Mouse (Mus musculus): ENCODE results near the gene Zim1. TPM values are rescaled to one million over a fixed set of nuclear protein-coding genes. Genes with fewer than 3 reads are reported as not detected.
A peak's percentile ranks its signal among the peaks of the same experiment; 100 is the strongest.

Gene Zim1
- 7.7 and 8.7 TPM in 2 replicates for polyA plus RNA-seq (2014; fragmentation: Nextera tagmentation; extraction: Ambion mirVana)

DNA sequence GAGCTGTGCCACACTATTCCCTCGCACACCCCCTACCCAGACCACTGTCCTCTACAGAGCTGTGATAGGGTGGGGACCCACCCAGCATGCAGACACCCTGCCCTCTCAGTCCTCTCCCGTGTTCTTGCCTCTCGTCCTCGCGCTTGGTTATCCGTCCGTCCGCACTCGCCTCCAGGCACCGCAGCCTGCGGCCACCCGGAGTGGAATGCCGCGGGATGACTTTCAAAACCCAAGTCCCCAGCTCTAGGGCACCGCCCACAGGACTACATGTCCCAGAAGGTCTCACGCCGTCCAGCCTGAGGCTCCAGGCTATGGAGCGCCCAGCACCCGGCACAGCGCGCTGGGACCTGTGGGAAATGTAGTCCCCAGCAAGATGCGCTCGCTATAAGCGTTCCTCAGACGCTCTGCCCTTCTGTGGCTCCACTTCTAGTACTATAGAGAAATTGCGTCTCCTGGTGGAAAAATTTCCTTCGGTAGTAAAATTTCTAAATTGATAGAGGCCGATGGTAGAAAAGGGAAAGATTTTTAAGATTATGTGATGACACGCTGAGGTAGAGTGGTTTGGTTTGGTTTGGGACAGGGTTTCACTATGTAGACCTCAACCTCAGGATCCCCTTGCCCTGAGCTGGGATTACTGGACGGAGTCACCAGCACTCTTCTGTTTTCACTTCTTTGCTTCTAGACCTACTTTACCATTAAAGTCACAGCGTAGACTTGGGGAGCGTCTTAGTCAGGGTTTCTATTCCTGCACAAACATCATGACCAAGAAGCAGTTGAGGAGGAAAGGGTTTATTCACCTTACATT is at the start of gene Zim1:
TSS of gene Zim1 (minus strand) at position 210 of the 805 bp plus-strand sequence.
- peak within 1 kb of the TSS; percentile 44 for H3K4me3 ChIP-seq (ENCODE audit: low read depth, low read length)

DNA sequence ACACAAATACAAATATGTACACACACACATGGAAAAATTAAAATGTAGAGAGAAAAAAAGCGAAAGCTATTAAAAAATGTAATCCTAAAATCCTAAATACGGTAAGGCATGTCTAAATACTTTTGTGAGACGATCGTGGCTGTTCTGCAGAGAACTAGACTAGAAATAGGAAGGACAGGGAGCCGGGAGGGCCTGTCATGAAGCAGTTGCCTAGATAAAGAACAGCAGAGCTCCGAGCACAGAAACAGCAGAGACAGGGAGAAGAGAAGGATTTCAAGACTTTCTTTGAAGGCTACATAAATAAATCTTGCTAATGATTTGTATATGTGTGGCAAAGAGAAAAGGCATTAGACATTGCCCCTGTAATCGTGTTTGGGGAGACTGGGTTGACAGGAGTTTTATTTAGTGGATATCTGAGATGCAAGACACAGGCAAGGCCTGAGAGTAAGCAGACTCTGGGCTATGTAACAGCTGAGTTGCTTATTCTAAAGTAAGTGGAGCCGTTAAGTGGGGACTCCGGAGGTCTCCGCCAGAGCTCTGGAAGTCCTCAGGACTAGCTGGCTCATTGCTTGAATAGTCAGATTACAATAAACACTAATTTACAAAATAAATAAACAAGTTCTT is 48.1 kb upstream of the Zim1 start:
- peaks cover 14% of the 10 kb centered on the region for H3K4me1 ChIP-seq (ENCODE audit: control insufficient read depth, insufficient read depth, low read length)
- H3K27me3 ChIP-seq (ENCODE audit: control insufficient read depth, insufficient read depth, low read length), result no peaks in the 10 kb centered on the region
- ATAC-seq (ENCODE audit: insufficient number of reproducible peaks, insufficient read depth, low FRiP score, low read depth), result peak; percentile 81; the same call in 1 of the 2 replicates
- H3K4me2 ChIP-seq (replicated peaks; ENCODE audit: low read depth, low read length), result no peak overlapping the region
- no peaks in the 10 kb centered on the region for H3K36me3 ChIP-seq (ENCODE audit: control insufficient read depth, insufficient read depth, low read length)
- H3K4me3 ChIP-seq (ENCODE audit: low read depth, low read length), result no peak overlapping the region
- no peaks in the 10 kb centered on the region for H3K9me3 ChIP-seq (ENCODE audit: control insufficient read depth, low read depth, low read length)
- H3K27ac ChIP-seq (ENCODE audit: low read length), result peak overlapping the region; percentile 77
- 29% methylated on average over 10 of the region's 10 CpGs for WGBS
- H3K9ac ChIP-seq (replicated peaks; ENCODE audit: low read depth, low read length), result no peak overlapping the region

More for the DNA sequence above, at the start of gene Zim1:
- Histone ChIP-seq H3K4me1 (ENCODE audit: control insufficient read depth, insufficient read depth, low read length) (no peaks in the 10 kb centered on the region), H3K36me3 (ENCODE audit: control insufficient read depth, insufficient read depth, low read length) (no peaks in the 10 kb centered on the region), H3K9ac (replicated peaks; ENCODE audit: low read depth, low read length) (peak within 1 kb of the TSS; percentile 6; the same call in 1 of the 2 replicates), H3K27me3 (ENCODE audit: control insufficient read depth, insufficient read depth, low read length) (no peaks in the 10 kb centered on the region), H3K4me2 (replicated peaks; ENCODE audit: low read depth, low read length) (peak within 1 kb of the TSS; percentile 67), H3K9me3 (ENCODE audit: control insufficient read depth, low read depth, low read length) (no peaks in the 10 kb centered on the region), H3K27ac (ENCODE audit: low read length) (no peak within 1 kb of the TSS)
- peak; percentile 99 for ATAC-seq (ENCODE audit: insufficient number of reproducible peaks, insufficient read depth, low FRiP score, low read depth)
- WGBS, result 9% methylated on average over 32 of the region's 32 CpGs

DNA sequence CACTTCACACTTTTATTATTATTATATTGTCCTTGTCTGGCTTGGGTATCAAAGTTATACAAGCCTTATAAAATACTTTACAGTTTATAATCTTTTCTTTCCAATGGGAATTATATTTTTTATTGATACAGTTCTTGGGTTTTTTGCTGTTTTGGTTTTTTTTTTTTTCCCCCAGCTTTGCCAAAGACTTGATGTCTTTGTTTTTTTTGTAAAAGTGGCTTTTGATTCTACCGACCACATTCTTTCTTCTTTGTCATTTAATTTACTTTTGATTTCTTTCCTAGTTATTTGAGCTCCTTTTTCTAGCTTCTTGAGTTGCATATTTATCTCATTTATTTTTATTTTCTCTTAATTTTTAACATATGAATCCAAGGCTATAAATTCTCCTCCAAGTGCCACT is 39.8 kb upstream of the Zim1 start:
- H3K9ac ChIP-seq (replicated peaks; ENCODE audit: low read depth, low read length), result no peak overlapping the region
- no peak for ATAC-seq (ENCODE audit: insufficient number of reproducible peaks, insufficient read depth, low FRiP score, low read depth)
- H3K4me3 ChIP-seq (ENCODE audit: low read depth, low read length), result no peak overlapping the region
- H3K4me1 ChIP-seq (ENCODE audit: control insufficient read depth, insufficient read depth, low read length), result no peaks in the 10 kb centered on the region
- H3K27me3 ChIP-seq (ENCODE audit: control insufficient read depth, insufficient read depth, low read length), result no peaks in the 10 kb centered on the region
- no peak overlapping the region for H3K4me2 ChIP-seq (replicated peaks; ENCODE audit: low read depth, low read length)
- H3K36me3 ChIP-seq (ENCODE audit: control insufficient read depth, insufficient read depth, low read length), result no peaks in the 10 kb centered on the region
- H3K27ac ChIP-seq (ENCODE audit: low read length), result no peak overlapping the region
- H3K9me3 ChIP-seq (ENCODE audit: control insufficient read depth, low read depth, low read length), result 0 out of 2 replicates have a peak, but pooled peaks cover 3% of the 10 kb centered on the region
- WGBS, result 70% methylated on average over 1 of the region's 1 CpGs

DNA sequence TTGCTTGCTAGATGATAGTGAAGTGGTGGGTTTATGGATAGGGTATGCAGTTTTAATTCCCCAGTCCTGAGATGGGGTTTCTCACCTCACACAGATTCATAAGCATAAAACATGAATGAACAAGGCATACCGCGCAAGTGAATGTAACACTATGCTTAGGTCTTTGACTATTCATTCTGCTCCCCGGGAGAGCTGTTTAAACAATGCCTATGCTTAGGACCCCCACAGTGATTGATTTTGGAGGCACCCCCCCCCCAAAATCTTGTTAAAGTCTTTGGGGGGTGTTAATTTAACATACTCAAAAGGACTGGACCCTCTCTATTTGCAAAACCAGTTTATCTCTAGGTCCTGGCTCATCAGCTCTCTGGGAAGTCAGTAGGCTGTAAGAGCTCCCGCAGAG is 35.7 kb upstream of the Zim1 start:
- H3K9ac ChIP-seq (replicated peaks; ENCODE audit: low read depth, low read length), result peak overlapping the region; percentile 26; the same call in 1 of the 2 replicates
- H3K27ac ChIP-seq (ENCODE audit: low read length), result peak overlapping the region; percentile 24; the same call in 1 of the 2 replicates
- H3K9me3 ChIP-seq (ENCODE audit: control insufficient read depth, low read depth, low read length), result peaks cover 35% of the 10 kb centered on the region
- H3K27me3 ChIP-seq (ENCODE audit: control insufficient read depth, insufficient read depth, low read length), result no peaks in the 10 kb centered on the region
- no peaks in the 10 kb centered on the region for H3K36me3 ChIP-seq (ENCODE audit: control insufficient read depth, insufficient read depth, low read length)
- H3K4me1 ChIP-seq (ENCODE audit: control insufficient read depth, insufficient read depth, low read length), result no peaks in the 10 kb centered on the region
- 35% methylated on average over 4 of the region's 4 CpGs for WGBS
- peak overlapping the region; percentile 62 for H3K4me3 ChIP-seq (ENCODE audit: low read depth, low read length)
- H3K4me2 ChIP-seq (replicated peaks; ENCODE audit: low read depth, low read length), result peak overlapping the region; percentile 41
- no peak for ATAC-seq (ENCODE audit: insufficient number of reproducible peaks, insufficient read depth, low FRiP score, low read depth)

DNA sequence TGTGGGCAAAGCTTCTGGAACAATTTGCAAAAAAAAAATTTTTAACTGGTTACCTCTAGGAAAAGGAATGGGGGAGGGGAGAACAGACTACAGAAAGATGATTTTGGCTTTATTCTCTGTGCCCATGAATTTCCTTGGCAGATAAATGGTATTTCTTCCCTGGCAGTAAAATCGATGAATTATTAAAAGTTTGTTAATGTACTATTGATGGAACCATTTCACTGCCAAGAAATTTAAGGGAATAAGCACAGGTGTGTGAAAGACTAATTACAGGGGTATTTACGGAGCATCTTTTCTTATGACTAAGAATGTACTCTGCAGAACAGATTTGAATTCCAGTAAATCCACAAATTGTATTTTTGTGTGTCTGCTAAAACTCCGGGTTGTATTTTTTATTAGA is 35.1 kb upstream of the Zim1 start:
- no peak overlapping the region for H3K27ac ChIP-seq (ENCODE audit: low read length)
- peak overlapping the region; percentile 26; the same call in 1 of the 2 replicates for H3K9ac ChIP-seq (replicated peaks; ENCODE audit: low read depth, low read length)
- ATAC-seq (ENCODE audit: insufficient number of reproducible peaks, insufficient read depth, low FRiP score, low read depth), result no peak
- H3K27me3 ChIP-seq (ENCODE audit: control insufficient read depth, insufficient read depth, low read length), result no peaks in the 10 kb centered on the region
- H3K4me2 ChIP-seq (replicated peaks; ENCODE audit: low read depth, low read length), result peak overlapping the region; percentile 41
- H3K4me3 ChIP-seq (ENCODE audit: low read depth, low read length), result peak overlapping the region; percentile 62
- 36% methylated on average over 3 of the region's 3 CpGs for WGBS
- no peaks in the 10 kb centered on the region for H3K36me3 ChIP-seq (ENCODE audit: control insufficient read depth, insufficient read depth, low read length)
- peaks cover 35% of the 10 kb centered on the region for H3K9me3 ChIP-seq (ENCODE audit: control insufficient read depth, low read depth, low read length)
- no peaks in the 10 kb centered on the region for H3K4me1 ChIP-seq (ENCODE audit: control insufficient read depth, insufficient read depth, low read length)

DNA sequence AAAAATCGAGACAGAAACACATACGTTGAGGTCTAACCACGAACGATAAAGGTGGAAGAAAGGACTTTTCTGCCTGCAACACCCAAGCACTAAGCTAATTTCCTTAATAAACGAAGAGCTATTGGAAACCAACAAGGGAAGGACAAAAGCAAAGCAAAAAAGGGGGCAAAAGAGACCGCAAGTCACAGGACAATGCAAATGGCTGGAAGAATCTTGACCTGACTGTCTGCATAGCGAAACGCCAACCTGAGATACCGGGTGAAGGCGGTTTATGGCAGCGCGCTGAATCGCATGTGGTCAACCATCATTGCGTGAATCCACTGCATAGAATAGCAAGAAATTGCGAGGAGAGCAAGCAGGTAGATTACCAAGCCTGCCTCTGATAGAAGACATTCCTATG is 34.6 kb upstream of the Zim1 start:
- Histone ChIP-seq H3K36me3 (ENCODE audit: control insufficient read depth, insufficient read depth, low read length) (peaks cover 3% of the 10 kb centered on the region; the same call in 1 of the 2 replicates), H3K9me3 (ENCODE audit: control insufficient read depth, low read depth, low read length) (peaks cover 35% of the 10 kb centered on the region), H3K27me3 (ENCODE audit: control insufficient read depth, insufficient read depth, low read length) (no peaks in the 10 kb centered on the region), H3K27ac (ENCODE audit: low read length) (peak overlapping the region; percentile 24; the same call in 1 of the 2 replicates), H3K4me3 (ENCODE audit: low read depth, low read length) (peak overlapping the region; percentile 62), H3K9ac (replicated peaks; ENCODE audit: low read depth, low read length) (0 out of 2 replicates have a peak overlapping the region, but pooled peaks have one; percentile 26), H3K4me1 (ENCODE audit: control insufficient read depth, insufficient read depth, low read length) (no peaks in the 10 kb centered on the region), H3K4me2 (replicated peaks; ENCODE audit: low read depth, low read length) (peak overlapping the region; percentile 41)
- no peak for ATAC-seq (ENCODE audit: insufficient number of reproducible peaks, insufficient read depth, low FRiP score, low read depth)
- WGBS, result 48% methylated on average over 15 of the region's 15 CpGs

DNA sequence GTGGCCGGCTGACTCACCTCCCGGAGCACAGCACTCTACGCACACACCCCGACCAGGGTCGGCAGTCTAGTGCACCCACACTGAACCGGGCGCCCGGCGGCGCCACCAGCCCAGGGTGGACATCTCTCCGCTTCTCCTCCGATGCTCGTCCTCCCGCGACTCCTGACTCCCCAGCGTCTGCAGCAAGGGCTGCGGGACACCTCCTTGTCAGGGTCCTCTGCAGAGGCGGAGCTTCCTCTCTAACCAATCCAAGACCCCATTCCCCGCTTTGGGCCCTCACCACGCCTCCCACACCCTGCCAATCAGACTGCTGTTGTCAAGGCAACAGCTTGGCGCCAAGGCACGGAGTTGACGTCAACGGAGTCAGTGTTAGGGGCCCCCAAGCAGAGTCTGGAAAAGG is 34.0 kb upstream of the Zim1 start, which contains the start of the genes Peg3 and Usp29:
TSS of gene Peg3 (minus strand) at position 191 of the 400 bp plus-strand sequence.
TSS of gene Usp29 (plus strand) at position 338 of the 400 bp plus-strand sequence.
- H3K27ac ChIP-seq (ENCODE audit: low read length), result peak within 1 kb of the TSS; percentile 92
- H3K9ac ChIP-seq (replicated peaks; ENCODE audit: low read depth, low read length), result peak within 1 kb of the TSS; percentile 60
- peak within 1 kb of the TSS; percentile 41 for H3K4me2 ChIP-seq (replicated peaks; ENCODE audit: low read depth, low read length)
- H3K4me1 ChIP-seq (ENCODE audit: control insufficient read depth, insufficient read depth, low read length), result no peaks in the 10 kb centered on the region
- H3K9me3 ChIP-seq (ENCODE audit: control insufficient read depth, low read depth, low read length), result peaks cover 35% of the 10 kb centered on the region
- WGBS, result 49% methylated on average over 24 of the region's 24 CpGs
- peak; percentile 54 for ATAC-seq (ENCODE audit: insufficient number of reproducible peaks, insufficient read depth, low FRiP score, low read depth)
- no peaks in the 10 kb centered on the region for H3K27me3 ChIP-seq (ENCODE audit: control insufficient read depth, insufficient read depth, low read length)
- H3K4me3 ChIP-seq (ENCODE audit: low read depth, low read length), result peak within 1 kb of the TSS; percentile 62
- H3K36me3 ChIP-seq (ENCODE audit: control insufficient read depth, insufficient read depth, low read length), result peaks cover 7% of the 10 kb centered on the region; the same call in 1 of the 2 replicates

DNA sequence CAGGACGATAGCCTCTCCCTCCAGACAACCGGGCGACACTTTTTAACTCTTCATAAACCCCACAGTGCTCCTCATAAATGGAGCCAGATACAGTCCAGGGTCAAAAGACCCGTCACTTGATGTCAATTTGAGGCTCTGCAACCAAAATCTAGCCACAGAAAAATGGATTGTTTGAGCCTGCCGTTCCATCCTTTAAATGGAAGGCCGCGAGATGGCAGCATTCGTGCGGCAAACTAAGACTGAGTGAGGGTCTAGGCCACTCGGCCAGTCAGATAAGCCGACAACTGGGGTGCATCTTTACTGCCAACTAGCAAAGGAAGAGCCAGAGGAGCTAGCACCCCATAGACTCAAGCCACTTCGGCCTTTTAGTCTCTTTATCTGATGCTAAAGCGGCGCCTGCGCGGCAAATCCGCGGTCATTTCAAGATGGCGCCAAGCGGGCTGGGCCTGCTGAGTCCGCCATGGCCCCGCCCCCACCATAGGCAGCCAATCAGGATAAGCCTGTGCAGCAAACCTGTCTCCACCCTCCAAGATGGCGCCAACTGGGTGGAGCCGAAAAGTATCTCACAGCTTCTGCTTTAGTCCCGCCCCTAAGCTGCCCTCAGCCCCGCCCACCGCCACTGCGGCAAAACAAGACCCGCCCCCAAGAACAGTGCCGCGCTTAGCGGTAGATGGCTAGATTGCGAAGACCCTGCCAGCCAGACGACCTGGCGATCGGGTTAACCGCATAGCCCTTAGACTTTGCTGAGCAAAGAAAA is 33.0 kb upstream of the Zim1 start:
- H3K4me3 ChIP-seq (ENCODE audit: low read depth, low read length), result peak overlapping the region; percentile 62
- ATAC-seq (ENCODE audit: insufficient number of reproducible peaks, insufficient read depth, low FRiP score, low read depth), result peak; percentile 70
- peak overlapping the region; percentile 60 for H3K9ac ChIP-seq (replicated peaks; ENCODE audit: low read depth, low read length)
- H3K27me3 ChIP-seq (ENCODE audit: control insufficient read depth, insufficient read depth, low read length), result no peaks in the 10 kb centered on the region
- peaks cover 35% of the 10 kb centered on the region for H3K9me3 ChIP-seq (ENCODE audit: control insufficient read depth, low read depth, low read length)
- H3K27ac ChIP-seq (ENCODE audit: low read length), result peak overlapping the region; percentile 92
- 46% methylated on average over 37 of the region's 37 CpGs for WGBS
- H3K4me2 ChIP-seq (replicated peaks; ENCODE audit: low read depth, low read length), result peak overlapping the region; percentile 41
- no peaks in the 10 kb centered on the region for H3K4me1 ChIP-seq (ENCODE audit: control insufficient read depth, insufficient read depth, low read length)
- H3K36me3 ChIP-seq (ENCODE audit: control insufficient read depth, insufficient read depth, low read length), result peaks cover 15% of the 10 kb centered on the region; the same call in 1 of the 2 replicates

Data from stomach, embryonic 14.5 days (tissue).